Mouse (Mus musculus) bone marrow macrophage, adult 2 months (primary cell): ENCODE measurements at regions not wholly inside any gene's neighbourhood (a gene's known extent, or its start where the extent isn't known, plus 50 kb on each side); places are given as distances from the start of the nearest gene placed in this dataset.

Experiments
- CTCF ChIP-seq: IDR thresholded peaks from 2 replicates; pipeline ENCODE4 v1.5.1; 2012; ENCODE audit warnings: low read depth, mild to moderate bottlenecking, low read length, moderate library complexity
- POLR2A ChIP-seq: IDR thresholded peaks from 2 replicates; pipeline ENCODE4 v1.6.1; 2012; ENCODE audit warnings: mild to moderate bottlenecking, low read depth, low read length, borderline replicate concordance

DNA sequence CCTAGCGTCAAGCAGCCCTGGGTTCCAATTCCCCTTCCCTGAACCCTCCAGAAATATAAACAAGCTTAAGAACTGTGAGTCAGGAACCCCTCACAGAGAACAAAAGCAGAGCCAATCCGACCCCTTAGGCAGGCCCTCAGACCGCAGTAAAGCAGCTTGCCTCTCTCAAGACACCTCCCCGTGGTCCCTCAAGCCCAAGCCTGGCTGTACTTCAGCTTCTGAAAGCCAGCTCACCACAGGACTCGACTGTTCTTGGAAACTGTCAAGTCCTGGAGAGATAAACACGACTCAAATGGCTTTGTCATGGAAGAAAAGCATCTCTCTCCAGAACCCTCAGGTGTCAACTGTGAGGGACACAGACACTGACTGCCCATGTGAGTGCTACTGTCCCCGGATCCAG lies 95.2 kb upstream of the Ptpn1 start:
- TF ChIP-seq CTCF (no peak), POLR2A (no peak)
